ENCODE assay signal across 9 mouse cellular contexts in genomic region chr2:92671586-92671985, GRCm38 (mm10).
DNase-seq lines count a peak whose midpoint lies in the region; ATAC-seq and TF ChIP-seq lines count a peak whose summit lies in the region.
"Had no signal": no experiment of that assay in that cellular context is flagged by ENCODE, and none has a peak within 500 bp of the region (broad histone marks: within the 10 kb centered on the region; RNA-seq: fewer than 3 reads in every experiment).

No protein-coding gene starts in this region.

- peak; percentile 36 for DNase-seq in kidney, adult 2 months
- peak; percentile 49 for DNase-seq in Muller cell, postnatal 12 days (ENCODE audit: inconsistent ontology term)
- DNase-seq in c-Kit-positive CD71-negative TER-119-negative erythroid progenitor cells, embryonic 14.5 days (ENCODE audit: low read depth) = peak; percentile 62

- no peak for TF ChIP-seq POLR2A in kidney, adult 2 months (IDR thresholded peaks at IDR 0.05; ENCODE audit: low read depth, low read length)

- H3K27ac ChIP-seq in kidney, adult 2 months (ENCODE audit: insufficient read depth, low read depth, low read length) = no peak overlapping the region
- no peak overlapping the region for H3K27ac ChIP-seq in kidney, embryonic 15.5 days
- H3K27ac ChIP-seq: embryonic facial prominence, embryonic 13.5 days; macrophage had no signal

- H3K4me1 ChIP-seq in kidney, adult 2 months (ENCODE audit: control insufficient read depth, insufficient read depth, low read length) = no peaks in the 10 kb centered on the region
- H3K4me1 ChIP-seq in kidney, embryonic 15.5 days = peaks cover 12% of the 10 kb centered on the region
- H3K4me1 ChIP-seq: embryonic facial prominence, embryonic 13.5 days had no signal

- H3K4me3 ChIP-seq in kidney, adult 2 months (ENCODE audit: insufficient read depth, low read depth, low read length) = no peak overlapping the region
- no peak overlapping the region for H3K4me3 ChIP-seq in kidney, embryonic 15.5 days (replicated peaks)
- H3K4me3 ChIP-seq: embryonic facial prominence, embryonic 13.5 days had no signal

- WGBS in kidney, adult 2 months = 33% methylated on average over 5 of the region's 5 CpGs
- WGBS in kidney, embryonic 15.5 days = 33% methylated on average over 5 of the region's 5 CpGs

- H3K9me3 ChIP-seq in kidney, embryonic 15.5 days (replicated peaks) = no peaks in the 10 kb centered on the region
- H3K9me3 ChIP-seq: embryonic facial prominence, embryonic 13.5 days had no signal

- no peak overlapping the region for H3K9ac ChIP-seq in kidney, embryonic 15.5 days
- H3K9ac ChIP-seq: embryonic facial prominence, embryonic 13.5 days had no signal

- no peak overlapping the region for H3K4me2 ChIP-seq in kidney, embryonic 15.5 days
- H3K4me2 ChIP-seq: embryonic facial prominence, embryonic 13.5 days had no signal

- ATAC-seq in kidney, embryonic 15.5 days (replicated peaks; ENCODE audit: low FRiP score) = no peak
- ATAC-seq in hematopoietic stem cell, adult 5-6 weeks (replicated peaks in 1 of 2; ENCODE audit: insufficient read depth in 1 of 2, low FRiP score in 2 of 2, low TSS enrichment in 1 of 2, low read depth in 1 of 2, poor library complexity in 2 of 2, severe bottlenecking in 2 of 2) = peak; percentile 27 to 77; a peak in 1 of 4 replicates
- peak; percentile 67 for ATAC-seq in megakaryocyte-erythroid progenitor cell, adult 5-6 weeks (replicated peaks; ENCODE audit: low FRiP score, low TSS enrichment, poor library complexity, severe bottlenecking)
- no peak for ATAC-seq in inflammation-experienced regulatory T-cells, adult 6 months

- no peaks in the 10 kb centered on the region for H3K27me3 ChIP-seq in kidney, adult 2 months (replicated peaks; ENCODE audit: control insufficient read depth, insufficient read depth, low read length)
- H3K27me3 ChIP-seq in kidney, embryonic 15.5 days = peaks cover 24% of the 10 kb centered on the region; the same call in 1 of the 2 replicates

- H3K36me3 ChIP-seq in kidney, adult 2 months (ENCODE audit: control insufficient read depth, insufficient read depth, low read length) = no peaks in the 10 kb centered on the region
- no peaks in the 10 kb centered on the region for H3K36me3 ChIP-seq in kidney, embryonic 15.5 days
- H3K36me3 ChIP-seq: embryonic facial prominence, embryonic 13.5 days had no signal

- TF ChIP-seq CTCF in kidney, adult 2 months (conservative IDR thresholded peaks at IDR 0.05; ENCODE audit: insufficient read depth, insufficient read length, low read depth, low read length) = no peak

Comparison
In these comparisons a context has a peak if more than half of its experiments do, and no peak if none do; other contexts are left out.
1. ATAC-seq: peak in hematopoietic stem cell, adult 5-6 weeks (2 of 2) and megakaryocyte-erythroid progenitor cell, adult 5-6 weeks (single experiment); none in kidney, embryonic 15.5 days (single experiment) and inflammation-experienced regulatory T-cells, adult 6 months (single experiment).
2. Peak in every context shown above with its lines, with median percentiles within 50 percentile points of each other: DNase-seq.